Mouse (Mus musculus): Measurements from ENCODE around the gene Gemin7. TPM values are rescaled to one million over a fixed set of nuclear protein-coding genes. Genes with fewer than 3 reads are reported as not detected.

Gene Gemin7
- total and polyA plus RNA-seq, 3 experiments, result 63.2 to 101 (median 64.4) TPM

GRCm38 (mm10) chr7:19561765-19562642, 15.4 kb downstream of the Gemin7 start (continued):
- TF ChIP-seq GABPA (IDR thresholded peaks at IDR 0.05; ENCODE audit: insufficient replicate concordance, low read depth, low read length) (no peak), SIN3A (IDR thresholded peaks at IDR 0.05; ENCODE audit: low read length) (peak; percentile 68), USF1 (IDR thresholded peaks at IDR 0.05; ENCODE audit: low read depth, low read length) (no peak), MXI1 (IDR thresholded peaks at IDR 0.05; ENCODE audit: low read depth, low read length) (peak; percentile 69), MAFK (IDR thresholded peaks at IDR 0.05; ENCODE audit: insufficient replicate concordance, low read length) (no peak), RCOR1 (conservative IDR thresholded peaks at IDR 0.05; ENCODE audit: low read depth, low read length) (no peak), ZNF384 (IDR thresholded peaks at IDR 0.05; ENCODE audit: low read depth, low read length) (0 out of 2 replicates have a peak, but pooled peaks have one; percentile 2), ZKSCAN1 (IDR thresholded peaks at IDR 0.05; ENCODE audit: borderline replicate concordance, low read depth, low read length) (no peak), CHD2 (IDR thresholded peaks at IDR 0.05; ENCODE audit: low read length) (peak; percentile 85), EP300 (IDR thresholded peaks at IDR 0.05; ENCODE audit: low read length) (no peak), TBP (conservative IDR thresholded peaks at IDR 0.05; ENCODE audit: low read depth, low read length) (peak; percentile 51; the same call in 1 of the 2 replicates)

- H3K27me3 ChIP-seq (replicated peaks), result no peaks in the 10 kb centered on the region
- peak overlapping the region; percentile 93 for H3K9ac ChIP-seq (ENCODE audit: insufficient read depth, low read depth)
- peaks cover 8 to 44% of the 10 kb centered on the region in 2 experiments for H3K4me1 ChIP-seq (ENCODE audit: control insufficient read depth in 1 of 2, insufficient read depth in 2 of 2)
- in situ Hi-C loops (cut with MboI; ENCODE audit: low pct_ligation_motif_present, low pct_unique_long_range_greater_than_20kb, low sequenced_read_pairs) (loop anchor here (25.0 kb wide), 1 partner anchor 149 kb away; the partner anchor contains the start of genes Ckm and Klc3), dilution Hi-C loops (cut with MboI; ENCODE audit: extremely low pct_ligation_motif_present, extremely low pct_unique_long_range_greater_than_20kb, low sequenced_read_pairs) (no loop called here)
- H3K79me2 ChIP-seq (replicated peaks; ENCODE audit: control insufficient read depth, extremely low read depth, insufficient read depth, poor library complexity, severe bottlenecking), result peaks cover 45% of the 10 kb centered on the region
- H3K4me3 ChIP-seq (replicated peaks in 1 of 3; ENCODE audit: low read depth in 2 of 3, low read length in 2 of 3, poor library complexity in 1 of 3), result peak overlapping the region; percentile 88 to 98 (median 91)
- peaks cover 13% of the 10 kb centered on the region for H3K9me3 ChIP-seq (replicated peaks; ENCODE audit: low read length)
- TF ChIP-seq CTCF (conservative IDR thresholded peaks at IDR 0.05 in 1 of 2, IDR thresholded peaks at IDR 0.05 in 1 of 2; ENCODE audit: low read depth in 2 of 2, low read length in 2 of 2) (no peak), IRF4 (IDR thresholded peaks at IDR 0.05; ENCODE audit: low read depth, low read length) (no peak), TCF12 (IDR thresholded peaks at IDR 0.05; ENCODE audit: low read depth, low read length) (no peak), PAX5 (IDR thresholded peaks at IDR 0.05; ENCODE audit: low read length) (no peak), CHD2 (IDR thresholded peaks at IDR 0.05; ENCODE audit: low read length) (no peak), SIN3A (IDR thresholded peaks at IDR 0.05; ENCODE audit: low read length) (no peak)
- peak overlapping the region; percentile 71 for H3K4me2 ChIP-seq (ENCODE audit: insufficient read depth, low read depth, poor library complexity, severe bottlenecking)
- DNase-seq (ENCODE audit: extremely low read depth), result no peak
- peaks cover 25 to 67% of the 10 kb centered on the region in 2 experiments for H3K36me3 ChIP-seq (replicated peaks in 1 of 2; ENCODE audit: control insufficient read depth in 1 of 2, insufficient read depth in 1 of 2, low read length in 1 of 2)
- peak overlapping the region; percentile 8; the same call in 1 of the 2 replicates for H3K27ac ChIP-seq (ENCODE audit: insufficient read depth, low read depth)
Measured at GRCm38 (mm10) chr7:19561431-19561764, 16.0 kb downstream of the Gemin7 start.

Measured in CH12.LX (cell line).